Mouse (Mus musculus) fibroblast of lung, adult 2 months (primary cell): ENCODE results near the gene Cd302.

ENCODE experiments used
- DNase-seq: peaks from one replicate; pipeline ENCODE4 v3.0.0-alpha.2; 2011; ENCODE audit warnings: low read depth

Cd302 gene

DNA sequence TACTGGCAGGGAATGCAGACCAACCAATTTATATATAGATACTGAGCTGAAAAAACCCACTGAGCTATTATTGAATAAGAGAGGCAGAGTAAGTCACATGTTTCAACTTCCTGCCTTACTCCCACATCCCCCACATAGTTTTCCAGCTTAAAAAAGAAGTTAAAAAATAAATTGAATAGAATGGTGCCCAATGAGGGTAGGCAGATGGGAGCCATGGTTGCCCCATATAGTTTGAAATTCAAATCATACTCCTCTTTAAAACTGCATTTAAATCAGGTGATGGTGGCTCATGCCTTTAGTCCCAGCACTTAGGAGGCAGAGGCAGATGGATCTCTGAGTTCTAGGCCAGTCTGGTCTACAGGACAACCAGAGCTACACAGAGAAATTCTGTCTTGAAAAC lies 30.8 kb downstream of the Cd302 start:
- no peak for DNase-seq

DNA sequence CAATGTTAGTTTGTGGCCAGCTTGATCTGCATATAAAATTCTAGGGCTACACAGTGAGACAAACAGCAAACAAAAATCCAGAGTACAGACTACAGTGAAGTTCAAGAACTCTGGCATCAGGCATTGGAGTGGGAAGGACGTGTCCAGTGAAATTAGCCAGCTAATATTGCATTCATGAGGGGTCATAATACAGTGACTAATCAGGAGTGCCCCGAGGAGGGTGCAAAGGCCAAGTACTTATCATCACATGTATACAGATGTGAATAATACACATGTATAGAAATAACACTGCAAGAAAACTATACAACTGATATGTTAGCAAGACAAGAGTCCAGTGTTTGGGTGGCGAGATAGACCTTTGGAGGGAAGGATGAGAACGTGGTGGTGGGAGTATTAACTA lies 31.5 kb downstream of the Cd302 start:
- no peak for DNase-seq

DNA sequence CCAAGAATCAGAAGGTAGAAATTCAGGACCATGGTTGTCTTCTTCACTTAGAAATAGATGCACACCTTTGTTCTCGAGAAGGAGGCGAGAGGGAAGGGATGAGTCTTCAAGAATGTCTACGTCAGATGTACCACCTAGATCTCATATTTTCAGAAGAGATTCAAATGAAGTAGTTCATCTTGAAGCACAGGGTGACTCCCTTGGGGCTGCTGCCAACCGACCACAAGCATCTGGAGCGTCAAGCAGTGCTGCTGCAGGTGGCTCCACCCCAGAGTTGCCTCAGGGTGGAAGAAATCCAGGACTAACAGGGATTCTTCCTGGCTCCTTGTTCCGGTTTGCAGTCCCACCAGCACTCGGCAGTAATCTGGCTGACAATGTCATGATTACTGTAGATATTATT lies 49.8 kb downstream of the Cd302 start:
- no peak for DNase-seq

DNA sequence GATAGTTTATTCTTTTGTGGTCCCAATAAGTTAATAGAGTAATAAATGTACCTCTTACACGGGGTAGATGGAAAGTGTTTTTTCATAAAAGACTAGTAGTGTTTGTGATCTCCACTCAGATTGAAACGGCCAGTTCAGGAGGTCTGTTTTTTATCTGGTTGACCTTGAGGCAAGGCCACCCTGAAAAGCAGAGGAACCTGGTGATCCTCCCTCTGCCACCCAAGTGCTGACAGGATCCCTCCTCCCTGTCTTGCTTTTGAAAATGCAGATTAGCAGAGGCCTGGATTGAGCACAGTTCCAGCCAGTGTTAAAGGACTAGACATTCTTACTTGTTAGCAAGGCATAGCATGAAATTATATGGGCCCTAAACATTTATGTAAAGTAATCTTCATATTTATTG lies 51.1 kb downstream of the Cd302 start:
- DNase-seq = no peak

DNA sequence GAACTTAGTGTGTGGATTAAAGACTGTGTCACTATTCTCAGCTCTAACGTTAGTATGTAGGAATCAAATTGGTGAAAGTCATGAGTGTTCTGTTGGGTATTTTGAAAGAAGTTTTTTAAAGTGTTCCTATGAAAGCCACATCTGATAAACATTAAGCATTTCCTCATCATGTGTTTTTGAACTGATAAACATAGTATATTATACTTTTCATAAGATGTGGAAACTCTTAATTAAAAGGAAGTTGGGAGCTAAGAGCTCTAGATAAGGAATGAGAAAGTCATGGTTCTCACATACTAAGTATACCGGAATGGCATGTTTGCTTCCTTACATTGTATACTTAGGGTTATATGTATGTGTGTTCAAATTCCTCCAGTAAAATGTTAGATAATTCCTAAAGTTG lies 53.9 kb downstream of the Cd302 start:
- DNase-seq = no peak

DNA sequence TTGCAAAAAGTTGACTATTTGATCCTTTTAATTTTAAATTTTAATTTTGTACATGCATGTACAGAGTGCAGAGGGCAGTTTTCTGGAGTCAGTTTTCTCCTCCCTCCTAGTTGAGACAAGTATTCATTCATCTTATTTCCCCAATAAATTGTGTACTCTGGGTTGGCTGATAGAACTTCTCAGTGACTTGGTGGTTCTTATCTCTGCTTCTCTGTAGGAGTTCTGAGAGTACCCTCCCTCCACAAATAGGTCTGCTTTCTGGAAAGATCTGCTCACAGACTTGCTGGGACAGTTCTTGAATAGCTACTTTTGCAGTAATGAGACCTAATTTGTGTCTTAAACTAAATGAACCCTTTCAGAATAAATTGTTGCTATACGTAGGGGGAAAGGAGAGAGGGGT lies 55.8 kb downstream of the Cd302 start:
- DNase-seq = no peak

DNA sequence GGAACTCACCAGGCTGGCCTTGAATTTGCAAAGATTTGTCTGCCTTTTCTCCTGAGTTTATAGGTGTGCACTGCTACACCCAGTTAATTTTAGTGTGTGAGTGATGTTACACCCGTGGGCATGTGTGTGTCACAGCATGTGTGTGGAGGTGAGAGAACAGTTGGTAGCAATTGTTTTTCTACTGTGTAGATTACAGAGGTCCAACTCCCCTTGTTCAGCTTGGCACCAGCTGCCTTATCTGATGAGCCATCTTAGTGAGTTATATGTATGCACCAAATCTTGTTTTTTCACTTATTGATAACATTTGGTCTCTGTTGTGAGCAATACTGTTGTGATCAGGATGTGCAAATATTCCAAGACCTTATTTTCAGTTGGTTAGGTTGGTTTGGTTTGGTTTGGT lies 60.8 kb downstream of the Cd302 start:
- DNase-seq = no peak

DNA sequence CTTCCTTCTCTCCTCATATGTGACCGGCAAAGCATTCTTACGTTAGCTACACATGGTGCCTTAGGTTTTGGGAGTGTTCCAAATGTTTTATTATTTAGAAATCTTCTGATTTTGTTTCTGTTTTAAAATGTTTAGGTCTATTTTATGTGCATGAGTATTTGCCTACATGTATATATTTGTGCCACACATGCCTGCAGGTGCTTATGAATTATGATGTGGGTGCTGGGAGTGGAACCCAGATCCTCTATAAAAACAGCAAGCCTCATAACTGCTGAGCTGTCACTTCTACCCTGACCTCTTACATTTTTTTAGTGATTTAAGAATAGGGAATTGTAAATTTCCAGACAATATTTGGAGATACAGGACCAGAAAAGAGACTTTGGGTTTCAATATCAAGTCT lies 62.3 kb downstream of the Cd302 start:
- DNase-seq = no peak

DNA sequence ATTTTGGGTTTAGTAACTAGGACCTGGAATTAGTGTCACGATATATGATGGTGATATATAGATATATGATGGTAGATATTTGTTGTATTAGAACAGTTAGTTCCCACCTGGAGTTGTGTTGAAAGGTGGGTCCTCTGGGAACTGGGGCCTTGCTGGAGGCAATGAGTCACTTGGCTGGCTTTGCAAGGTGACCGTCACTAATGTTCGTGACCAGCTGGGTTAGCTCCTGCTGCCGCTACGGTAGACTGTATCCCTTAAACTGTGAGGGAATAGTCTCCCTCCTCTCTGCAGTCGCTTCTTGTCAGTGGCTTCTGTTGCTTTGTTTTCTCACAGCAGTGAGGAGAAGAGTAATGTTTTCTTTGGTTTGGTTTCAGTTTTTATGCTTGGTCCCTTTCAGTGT lies 63.1 kb downstream of the Cd302 start:
- DNase-seq = no peak

DNA sequence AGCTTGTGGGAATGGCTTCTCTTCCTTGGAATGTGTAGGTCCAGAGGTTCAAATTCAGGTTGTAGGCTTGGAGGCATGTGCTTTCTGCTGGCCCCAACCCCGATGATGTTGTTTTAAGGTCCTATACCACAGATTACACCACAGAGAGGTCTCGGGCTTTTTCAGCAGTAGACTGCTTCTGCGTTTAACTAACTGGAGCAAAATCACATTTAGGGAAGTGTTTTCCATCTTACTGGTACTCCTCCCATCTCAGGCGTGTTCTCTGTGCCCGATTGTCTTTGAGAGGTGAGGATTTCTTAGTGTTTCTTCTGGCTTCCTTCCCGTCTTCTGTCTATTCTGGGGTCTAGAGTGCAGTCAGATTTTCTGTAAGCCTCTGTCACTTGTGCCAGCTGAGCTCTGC lies 66.7 kb downstream of the Cd302 start:
- no peak for DNase-seq

DNA sequence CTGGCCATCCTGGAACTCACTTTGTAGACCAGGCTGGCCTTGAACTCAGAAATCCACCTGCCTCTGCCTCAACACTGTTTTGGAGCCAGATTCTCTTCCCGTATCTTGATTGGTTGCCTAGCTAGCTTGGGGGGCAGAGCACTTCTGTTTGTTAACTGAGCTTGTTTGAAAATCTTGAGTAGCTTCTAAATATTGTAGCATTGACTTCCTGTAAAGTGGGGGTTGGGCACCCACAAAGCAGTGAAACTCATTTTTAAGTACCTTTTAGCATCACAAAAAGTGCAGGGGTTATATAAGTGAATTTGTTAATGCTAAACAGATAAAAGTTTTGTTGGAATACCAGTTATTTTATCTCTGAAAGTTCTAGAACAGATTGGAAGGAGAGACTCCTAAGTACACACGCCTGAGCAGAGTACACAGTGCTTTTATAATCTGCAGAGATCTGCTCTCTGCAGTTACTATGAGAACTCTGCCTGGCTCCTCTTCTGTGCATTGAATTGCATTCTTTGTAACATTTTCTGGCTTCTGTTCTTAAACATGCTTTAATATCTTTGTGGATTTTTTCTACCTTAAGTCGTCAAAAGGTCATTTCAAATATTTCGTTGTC lies 67.6 kb downstream of the Cd302 start:
- DNase-seq = no peak

DNA sequence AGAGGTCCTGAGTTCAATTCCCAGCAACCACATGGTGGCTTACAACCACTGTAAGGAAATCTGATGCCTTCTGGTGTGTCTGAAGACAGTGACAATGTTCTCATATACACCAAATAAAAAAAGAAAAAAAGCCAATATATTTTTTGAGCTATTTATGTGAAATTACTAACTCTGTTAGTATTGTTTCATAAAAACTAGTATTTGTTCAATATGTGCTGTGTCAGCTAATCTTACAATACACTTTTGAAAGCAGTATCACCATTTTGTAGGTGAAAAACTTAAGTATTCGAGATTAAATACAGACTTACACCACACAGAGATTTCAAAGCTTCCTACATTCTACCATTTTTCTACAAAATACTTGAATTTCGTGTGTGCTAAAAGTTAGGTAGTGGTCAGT lies 69.6 kb downstream of the Cd302 start:
- no peak for DNase-seq

DNA sequence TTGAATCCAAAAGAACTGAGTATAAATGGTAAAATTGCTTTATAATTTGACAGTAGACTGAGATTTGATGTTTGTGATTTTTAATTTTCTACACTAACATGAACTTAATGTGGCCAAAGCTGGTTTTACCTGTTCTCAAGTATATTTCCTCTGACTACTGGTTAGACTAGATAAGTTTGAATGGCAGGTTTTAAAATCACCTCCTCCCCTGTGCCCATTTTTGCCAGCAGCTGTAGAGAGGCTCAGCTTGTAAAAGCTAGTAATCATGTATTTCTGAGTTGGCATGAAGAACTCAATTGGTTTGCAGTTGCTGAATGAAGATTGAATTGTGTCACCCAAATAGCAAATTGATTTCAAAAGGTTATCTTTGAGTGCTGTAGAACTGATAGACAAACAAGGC lies 71.8 kb downstream of the Cd302 start:
- no peak for DNase-seq

DNA sequence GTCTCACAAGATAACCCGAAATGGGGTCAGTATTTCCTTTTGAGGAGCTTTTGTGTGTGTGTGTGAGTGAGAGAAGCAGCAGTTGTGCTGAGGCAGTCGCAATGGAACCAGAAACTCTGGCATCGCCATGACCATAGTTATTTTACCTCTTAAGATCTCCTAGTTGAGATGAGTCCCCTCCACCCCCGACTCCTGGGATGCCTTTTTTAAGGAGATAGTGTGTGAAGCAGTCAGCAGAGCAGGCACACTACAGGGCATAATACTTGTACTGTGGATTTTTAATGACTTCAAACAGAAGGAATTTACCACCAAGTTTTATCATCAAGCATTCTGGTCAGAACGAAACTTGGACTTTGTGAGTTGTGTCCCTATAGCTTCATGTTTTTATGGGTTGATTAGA lies 73.5 kb downstream of the Cd302 start:
- no peak for DNase-seq

DNA sequence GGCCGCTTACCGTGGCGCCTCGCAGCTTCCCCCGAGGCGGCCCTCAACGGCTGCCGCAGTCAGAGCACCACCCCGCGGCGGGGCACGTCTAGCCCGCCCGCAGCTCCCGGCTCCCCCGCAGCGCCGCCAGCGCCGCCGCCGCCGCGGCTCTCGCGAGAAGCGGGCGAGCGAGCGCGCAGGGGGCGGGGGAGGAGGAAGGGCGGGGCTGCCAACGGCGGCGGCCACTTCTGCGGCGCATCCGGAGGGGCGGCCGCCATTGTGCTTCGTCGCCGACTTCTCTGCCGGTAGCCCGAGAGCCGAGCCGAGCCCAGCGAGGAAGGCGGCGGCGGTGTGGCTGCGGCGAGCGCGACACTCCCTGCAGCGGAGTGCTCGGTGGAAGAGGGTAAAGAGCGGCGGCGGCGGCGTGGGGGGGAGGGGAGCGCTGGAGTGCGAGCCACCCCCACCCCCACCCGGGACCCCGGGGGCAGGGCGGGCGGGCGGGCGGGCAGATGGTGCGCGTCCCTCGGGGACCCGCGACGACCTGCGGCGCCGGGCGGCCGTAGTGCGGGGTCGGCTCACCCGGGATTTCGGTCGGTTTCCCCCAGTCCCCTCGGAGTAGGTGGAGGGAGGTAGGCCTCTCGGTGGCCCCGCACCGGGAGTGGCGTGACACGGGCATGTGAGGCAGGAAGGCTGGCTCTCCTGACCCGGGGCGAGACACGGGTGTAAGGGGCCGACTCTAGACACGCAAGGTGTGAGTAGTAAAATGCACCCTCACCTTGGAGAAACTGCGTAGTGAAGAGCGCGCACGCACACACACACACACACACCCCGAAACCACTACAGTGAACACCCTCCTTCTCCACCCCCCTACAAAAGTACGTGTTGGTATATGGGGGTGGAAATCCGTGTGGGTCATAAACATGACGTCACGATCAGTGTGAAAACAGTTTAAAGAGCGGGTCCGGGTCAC lies 74.3 kb downstream of the Cd302 start, which contains the start of the genes Baz2b and March7:
Baz2b (minus strand) TSS at position 137 of the 949 bp plus-strand sequence.
March7 (plus strand) TSS at position 185 of the 949 bp plus-strand sequence.
- peak; percentile 37 for DNase-seq

DNA sequence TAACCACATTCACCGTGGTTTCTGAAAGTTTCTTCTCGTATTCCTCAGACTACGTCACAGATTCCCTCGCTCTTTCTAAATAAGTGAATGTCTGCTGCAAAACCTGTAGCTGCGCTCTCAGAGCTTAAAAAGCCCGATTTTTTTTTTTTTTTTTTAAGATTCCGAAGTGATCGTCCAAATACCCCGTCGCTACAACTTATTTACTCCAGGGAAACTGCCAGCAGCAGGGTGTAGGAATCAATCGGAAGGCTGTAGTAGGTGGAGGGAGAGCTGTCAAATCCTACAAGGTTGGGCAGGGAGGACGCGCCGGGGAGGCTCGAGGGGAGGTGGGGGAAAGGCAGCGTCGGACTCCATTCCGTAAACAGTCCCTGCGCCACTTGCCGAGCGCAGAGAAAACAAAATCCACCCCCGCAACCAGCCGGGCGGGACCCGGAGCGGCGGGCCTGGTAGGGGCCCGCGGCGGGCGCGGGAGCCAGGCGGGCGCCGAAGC lies 75.1 kb downstream of the Cd302 start:
- DNase-seq = no peak

DNA sequence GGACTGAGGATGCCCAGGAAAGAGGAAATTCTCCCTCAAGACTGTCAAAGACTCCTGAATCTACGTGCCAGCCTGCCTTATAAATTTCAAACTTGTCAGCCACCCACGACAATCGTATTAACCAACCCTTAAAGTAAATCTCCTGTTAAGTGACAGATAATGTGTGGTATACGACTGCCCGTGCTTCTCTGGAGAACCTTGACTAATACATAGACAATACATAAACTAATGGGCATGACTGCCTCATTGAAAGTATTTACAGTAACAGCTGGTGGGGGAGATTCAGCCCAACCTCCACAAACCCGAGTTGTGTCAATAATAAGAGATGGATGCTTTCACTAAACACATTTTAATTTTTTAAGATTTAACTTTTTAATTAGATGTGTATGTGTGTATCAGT lies 78.5 kb downstream of the Cd302 start:
- no peak for DNase-seq

DNA sequence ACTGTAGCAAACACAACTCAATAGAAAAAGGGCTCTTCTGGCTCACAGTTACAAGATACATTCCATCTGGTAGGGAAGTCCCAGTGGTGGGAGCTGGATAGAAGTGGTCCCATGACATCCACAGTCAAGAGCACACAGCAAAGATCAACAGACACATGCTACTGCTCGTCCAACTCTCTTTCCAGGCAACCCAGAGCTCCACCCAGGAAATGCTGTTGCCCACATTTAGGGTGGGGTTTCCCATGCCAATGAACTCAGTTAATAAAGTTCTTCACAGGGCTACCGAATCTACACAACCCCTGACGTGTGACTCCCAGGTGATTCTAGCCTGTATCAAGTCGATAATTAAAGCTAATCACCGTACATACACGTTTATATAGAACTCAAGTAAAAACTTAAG lies 80.1 kb downstream of the Cd302 start:
- DNase-seq = no peak

DNA sequence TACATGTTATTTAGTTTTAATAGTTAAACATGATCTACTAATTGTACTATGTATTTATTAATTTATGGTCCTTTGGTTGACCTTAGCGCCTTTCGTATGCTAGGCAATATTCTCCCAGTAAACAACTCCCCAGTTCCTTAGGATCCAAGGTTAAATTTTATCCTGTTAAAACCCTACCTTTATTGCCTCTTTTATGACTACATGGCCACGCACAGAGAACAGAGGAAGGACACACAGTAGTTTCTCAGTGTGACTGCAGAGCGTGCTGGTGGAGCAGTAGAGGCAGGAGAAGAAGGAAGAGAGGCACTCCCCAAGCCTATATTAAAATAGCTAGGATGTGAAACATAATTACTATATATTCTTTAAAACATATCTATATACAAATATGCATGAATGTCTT lies 80.6 kb downstream of the Cd302 start:
- DNase-seq = no peak

DNA sequence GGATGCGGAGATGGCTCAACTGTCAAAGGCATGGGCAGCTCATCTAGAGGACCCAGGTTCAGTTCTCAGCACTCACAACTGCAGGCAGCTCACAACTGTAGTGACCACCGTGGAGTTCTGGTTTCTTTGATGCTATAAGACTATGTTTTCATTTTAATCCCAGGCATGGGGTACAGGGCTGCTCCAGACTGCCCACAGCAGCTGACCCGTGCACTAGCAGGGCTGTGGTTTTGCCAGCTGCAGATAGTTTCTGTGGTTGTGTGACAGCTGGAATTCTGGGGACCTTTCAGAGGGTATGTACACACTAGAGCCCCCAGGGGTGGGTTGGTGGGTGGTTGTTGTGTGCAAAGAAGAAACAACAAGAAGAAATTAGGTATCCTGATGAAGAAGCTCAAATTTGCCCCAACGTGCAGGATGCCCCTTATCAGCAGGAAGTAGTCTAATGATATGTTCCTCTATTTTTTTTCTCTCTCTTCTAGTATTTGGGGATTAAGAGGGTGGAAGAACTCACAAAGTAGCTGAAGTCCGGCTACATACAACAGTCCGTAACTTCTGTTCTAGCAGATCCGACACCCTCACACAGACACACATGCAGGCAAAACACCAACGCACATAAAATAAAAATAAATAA lies 81.3 kb downstream of the Cd302 start:
- no peak for DNase-seq
